In the genomic region with DNA sequence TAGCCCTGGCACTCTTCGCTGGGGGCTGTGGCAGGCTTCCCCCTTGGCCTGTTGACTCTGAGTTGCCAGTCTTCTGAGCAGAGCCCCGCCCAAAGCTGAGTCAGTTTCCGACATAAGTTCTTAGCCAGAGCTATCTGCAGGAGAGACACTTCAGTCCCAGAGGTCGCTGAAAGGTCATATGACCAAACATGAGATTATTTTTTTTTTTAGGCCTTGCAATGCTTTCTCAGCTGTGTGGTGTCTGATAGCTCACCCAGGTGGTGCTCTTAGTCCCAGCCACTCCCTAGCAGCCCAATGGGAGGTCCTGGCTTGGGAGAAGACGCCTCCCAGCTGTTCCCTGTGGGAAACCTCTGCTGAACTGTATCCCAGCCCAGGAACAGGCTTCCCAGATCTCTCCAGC, we compare ENCODE assay signal across 8 mouse cellular contexts. TPM values are rescaled to one million over a fixed set of nuclear protein-coding genes. Genes with fewer than 3 reads are reported as not detected.
A peak's percentile ranks its signal among the peaks of the same experiment; 100 is the strongest.
DNase-seq lines count a peak whose midpoint lies in the region; ATAC-seq and TF ChIP-seq lines count a peak whose summit lies in the region.

No protein-coding gene starts in this region.

- H3K79me3 ChIP-seq in C2C12 (ENCODE audit: low read depth): no peaks in the 10 kb centered on the region

- no peaks in the 10 kb centered on the region for H3K27me3 ChIP-seq in C2C12 (ENCODE audit: control insufficient read depth, insufficient read depth, insufficient read length)
- no peaks in the 10 kb centered on the region for H3K27me3 ChIP-seq in intestine, embryonic 16.5 days (replicated peaks; ENCODE audit: control insufficient read depth, insufficient read depth, low read length)
- H3K27me3 ChIP-seq in lung, embryonic 15.5 days: no peaks in the 10 kb centered on the region

- H3K27ac ChIP-seq in gastrocnemius, adult 2 months: peak overlapping the region; percentile 86
- H3K27ac ChIP-seq in intestine, embryonic 16.5 days (ENCODE audit: low read length): peak overlapping the region; percentile 65
- H3K27ac ChIP-seq in lung, embryonic 15.5 days: peak overlapping the region; percentile 81

- 39% methylated on average over 5 of the region's 5 CpGs for WGBS in intestine, embryonic 16.5 days
- 20% methylated on average over 5 of the region's 5 CpGs for WGBS in lung, embryonic 15.5 days

- ATAC-seq in intestine, embryonic 16.5 days: peak; percentile 79
- ATAC-seq in lung, embryonic 15.5 days (ENCODE audit: borderline replicate concordance, extremely low read depth, low FRiP score, low TSS enrichment): peak; percentile 33; the same call in 1 of the 2 replicates

- no peak overlapping the region for H3ac ChIP-seq in C2C12 (ENCODE audit: control insufficient read depth, insufficient read length, low read depth)

- H3K4me3 ChIP-seq in C2C12 (ENCODE audit: insufficient read depth, poor library complexity, severe bottlenecking): no peak overlapping the region
- H3K4me3 ChIP-seq in gastrocnemius, adult 2 months: peak overlapping the region; percentile 45
- H3K4me3 ChIP-seq in intestine, embryonic 16.5 days (ENCODE audit: low read length): no peak overlapping the region
- H3K4me3 ChIP-seq in lung, embryonic 15.5 days: no peak overlapping the region

- H3K79me2 ChIP-seq in C2C12 (ENCODE audit: control insufficient read depth, insufficient read depth): no peaks in the 10 kb centered on the region

- H3K9me3 ChIP-seq in intestine, embryonic 16.5 days (ENCODE audit: control insufficient read depth, low read length): no peaks in the 10 kb centered on the region
- no peaks in the 10 kb centered on the region for H3K9me3 ChIP-seq in lung, embryonic 15.5 days

- peak; percentile 50 for DNase-seq in MEL-GATA-1-ER (ENCODE audit: extremely low read depth, low read depth)
- DNase-seq in gastrocnemius, adult 2 months: peak; percentile 81
- DNase-seq in ovary, adult 18-20 months (ENCODE audit: low spot score): no peak
- no peak for DNase-seq in left cerebral cortex, postnatal 14 days (ENCODE audit: low spot score in 2 of 2)
- DNase-seq in left cerebral cortex, adult 18-20 months (ENCODE audit: low spot score in 2 of 2): no peak

- no peak for TF ChIP-seq CTCF in C2C12 (IDR thresholded peaks at IDR 0.05; ENCODE audit: control insufficient read depth, insufficient read depth, insufficient read length)
- peak; percentile 8; the same call in 1 of the 2 replicates for TF ChIP-seq CTCF in gastrocnemius, adult 2 months (IDR thresholded peaks at IDR 0.05)

- H3K4me2 ChIP-seq in intestine, embryonic 16.5 days (ENCODE audit: low read depth, low read length): no peak overlapping the region
- 0 out of 2 replicates have a peak overlapping the region, but pooled peaks have one; percentile 3 for H3K4me2 ChIP-seq in lung, embryonic 15.5 days

- intact Hi-C loops in gastrocnemius, adult 2 months (cut with DNase I): no loop called here
- intact Hi-C loops in left cerebral cortex, postnatal 14 days (cut with DNase I): no loop called here

- peaks cover 40% of the 10 kb centered on the region for H3K4me1 ChIP-seq in intestine, embryonic 16.5 days (ENCODE audit: control insufficient read depth, insufficient read depth, low read length)
- H3K4me1 ChIP-seq in lung, embryonic 15.5 days: peaks cover 74% of the 10 kb centered on the region

- peak overlapping the region; percentile 41; the same call in 1 of the 2 replicates for H3K9ac ChIP-seq in intestine, embryonic 16.5 days (ENCODE audit: low read depth, low read length)
- no peak overlapping the region for H3K9ac ChIP-seq in lung, embryonic 15.5 days

- peaks cover 7% of the 10 kb centered on the region for H3K36me3 ChIP-seq in C2C12 (ENCODE audit: control insufficient read depth, insufficient read depth)
- peaks cover 3% of the 10 kb centered on the region; the same call in 1 of the 2 replicates for H3K36me3 ChIP-seq in intestine, embryonic 16.5 days (ENCODE audit: control insufficient read depth, insufficient read depth, low read length)
- H3K36me3 ChIP-seq in lung, embryonic 15.5 days: peaks cover 26% of the 10 kb centered on the region; the same call in 1 of the 2 replicates

TF ChIP-seq in C2C12, 6 proteins besides CTCF, POLR2A, EP300 and RAD21:
- TF ChIP-seq USF1 (IDR thresholded peaks at IDR 0.05; ENCODE audit: low read depth): peak; percentile 78
- no peak for TF ChIP-seq MAX (IDR thresholded peaks at IDR 0.05)
- TF ChIP-seq MYOD1 (IDR thresholded peaks at IDR 0.05; ENCODE audit: control insufficient read depth, insufficient read length, low read depth): peak; percentile 92
- no peak for TF ChIP-seq CEBPB (IDR thresholded peaks at IDR 0.05; ENCODE audit: low read depth)
- TF ChIP-seq FOSL1 (IDR thresholded peaks at IDR 0.05; ENCODE audit: insufficient read depth, low read length, poor library complexity, severe bottlenecking): no peak
- TF ChIP-seq MYOG (IDR thresholded peaks at IDR 0.05; ENCODE audit: control insufficient read depth, extremely low read depth, insufficient read length): no peak

RNA-seq across cellular contexts. Expression of gene Trim8, which starts 22.7 kb away (rescaled TPM):
- 26.8 TPM for polyA plus RNA-seq in C2C12 (2012; fragmentation: generic; extraction: Trizol)
- 10 to 100 TPM; 20.2 to 20.7 TPM for total RNA-seq in gastrocnemius, adult 2 months (2021)
- polyA plus RNA-seq in intestine, embryonic 16.5 days (2015; fragmentation: Nextera tagmentation; extraction: Ambion mirVana): 10.1 and 13.7 TPM in 2 replicates
- 22.2 and 27.8 TPM in 2 replicates for polyA plus RNA-seq in lung, embryonic 15.5 days (2015; fragmentation: Nextera tagmentation; extraction: Ambion mirVana)
- 100 to 1,000 TPM; 103 to 110 TPM for total RNA-seq in left cerebral cortex, postnatal 14 days (2021)
- 100 to 1,000 TPM; 119 to 120 TPM for total RNA-seq in left cerebral cortex, adult 18-20 months (2021)

Comparison
In these comparisons a context has a peak if more than half of its experiments do, and no peak if none do; other contexts are left out.
1. DNase-seq: peak in MEL-GATA-1-ER (single experiment) and gastrocnemius, adult 2 months (single experiment); none in ovary, adult 18-20 months (single experiment), left cerebral cortex, postnatal 14 days (0 of 2) and left cerebral cortex, adult 18-20 months (0 of 2).
2. RNA of gene Trim8, which starts 22.7 kb away (total RNA-seq): 119 to 120 TPM in left cerebral cortex, adult 18-20 months and 103 to 110 TPM in left cerebral cortex, postnatal 14 days; 20.2 to 20.7 TPM in gastrocnemius, adult 2 months; every median in the first group is over 4 times any median in the second.
3. Peak in every context shown above with its lines, with median percentiles within 50 percentile points of each other: H3K27ac ChIP-seq.